Comparison of ENCODE assay signal across 30 mouse cellular contexts in the genomic region with DNA sequence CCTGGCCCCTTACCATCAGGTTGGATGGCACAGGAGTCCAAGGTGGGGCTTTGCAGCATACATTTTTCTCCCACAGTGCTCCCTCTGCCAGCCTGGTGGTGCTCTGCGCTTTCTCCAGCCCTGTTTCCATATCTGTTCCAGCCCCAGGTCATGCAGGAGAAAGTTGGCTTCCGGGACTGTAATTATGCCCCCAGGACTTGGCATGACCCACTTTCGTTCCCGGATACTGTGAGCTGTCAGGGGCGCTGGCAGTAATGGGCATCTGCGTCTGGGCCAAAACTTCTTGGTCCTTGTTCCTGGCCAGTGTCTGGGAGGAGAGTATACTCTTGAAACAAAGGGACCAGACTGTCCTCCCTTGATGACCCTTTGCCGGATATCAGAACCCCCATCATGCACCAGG.
A peak's percentile ranks its signal among the peaks of the same experiment; 100 is the strongest.
DNase-seq lines count a peak whose midpoint lies in the region; ATAC-seq and TF ChIP-seq lines count a peak whose summit lies in the region.
"Had no signal": no experiment of that assay in that cellular context is flagged by ENCODE, and none has a peak within 500 bp of the region (broad histone marks: within the 10 kb centered on the region; RNA-seq: fewer than 3 reads in every experiment).

No protein-coding gene starts in this region.

- H3K4me1 ChIP-seq in hindbrain, postnatal 0 days (ENCODE audit: insufficient read depth, low read length): peaks cover 19% of the 10 kb centered on the region; the same call in 1 of the 2 replicates
- H3K4me1 ChIP-seq in hindbrain, embryonic 14.5 days (replicated peaks; ENCODE audit: control insufficient read depth, insufficient read depth, low read length): 0 out of 2 replicates have a peak, but pooled peaks cover 4% of the 10 kb centered on the region
- H3K4me1 ChIP-seq in midbrain, embryonic 14.5 days (ENCODE audit: control insufficient read depth, insufficient read depth, low read length): peaks cover 12% of the 10 kb centered on the region; the same call in 1 of the 2 replicates
- no peaks in the 10 kb centered on the region for H3K4me1 ChIP-seq in heart, embryonic 11.5 days (ENCODE audit: control insufficient read depth, insufficient read depth, low read length)
- H3K4me1 ChIP-seq: limb, embryonic 12.5 days had no signal

- 49% methylated on average over 7 of the region's 7 CpGs for WGBS in hindbrain, postnatal 0 days
- 82% methylated on average over 7 of the region's 7 CpGs for WGBS in hindbrain, embryonic 14.5 days
- 84% methylated on average over 7 of the region's 7 CpGs for WGBS in midbrain, embryonic 14.5 days
- WGBS in heart, embryonic 11.5 days (ENCODE audit: insufficient replicate concordance): 84% methylated on average over 7 of the region's 7 CpGs

- H3K9me3 ChIP-seq in hindbrain, postnatal 0 days (ENCODE audit: low read length): no peaks in the 10 kb centered on the region
- H3K9me3 ChIP-seq in hindbrain, embryonic 14.5 days (ENCODE audit: control insufficient read depth, low read length): no peaks in the 10 kb centered on the region
- H3K9me3 ChIP-seq in midbrain, embryonic 14.5 days (ENCODE audit: control insufficient read depth, low read length): no peaks in the 10 kb centered on the region
- no peaks in the 10 kb centered on the region for H3K9me3 ChIP-seq in heart, embryonic 11.5 days (replicated peaks; ENCODE audit: control insufficient read depth, low read length)
- H3K9me3 ChIP-seq: embryonic facial prominence, embryonic 10.5 days; embryonic facial prominence, embryonic 15.5 days; forebrain, embryonic 12.5 days; G1E; hindbrain, embryonic 10.5 days; intestine, embryonic 15.5 days; limb, embryonic 12.5 days; liver, embryonic 15.5 days; midbrain, embryonic 10.5 days; stomach, embryonic 15.5 days had no signal

- peak; percentile 15; the same call in 1 of the 2 replicates for TF ChIP-seq CTCF in hindbrain, postnatal 0 days (IDR thresholded peaks at IDR 0.05; ENCODE audit: low read depth)

- no peak overlapping the region for H3K4me2 ChIP-seq in hindbrain, postnatal 0 days (ENCODE audit: low read depth, low read length)
- H3K4me2 ChIP-seq in hindbrain, embryonic 14.5 days (replicated peaks): no peak overlapping the region
- H3K4me2 ChIP-seq in midbrain, embryonic 14.5 days (ENCODE audit: low read length): no peak overlapping the region
- H3K4me2 ChIP-seq in heart, embryonic 11.5 days: no peak overlapping the region
- H3K4me2 ChIP-seq: embryonic facial prominence, embryonic 15.5 days; forebrain, embryonic 12.5 days; intestine, embryonic 15.5 days; limb, embryonic 12.5 days; liver, embryonic 15.5 days; lung, embryonic 14.5 days; stomach, embryonic 15.5 days had no signal

- no peak overlapping the region for H3K4me3 ChIP-seq in hindbrain, postnatal 0 days (ENCODE audit: low read length)
- H3K4me3 ChIP-seq in hindbrain, embryonic 14.5 days (replicated peaks; ENCODE audit: low read length): no peak overlapping the region
- no peak overlapping the region for H3K4me3 ChIP-seq in midbrain, embryonic 14.5 days (replicated peaks; ENCODE audit: low read depth, low read length)
- H3K4me3 ChIP-seq in heart, embryonic 11.5 days (ENCODE audit: low read depth, low read length): no peak overlapping the region
- H3K4me3 ChIP-seq: embryonic facial prominence, embryonic 10.5 days; embryonic facial prominence, embryonic 15.5 days; forebrain, embryonic 12.5 days; heart, adult 2 months; hindbrain, embryonic 10.5 days; intestine, embryonic 15.5 days; limb, embryonic 12.5 days; liver, embryonic 15.5 days; midbrain, embryonic 10.5 days; stomach, embryonic 15.5 days had no signal

- no peak overlapping the region for H3K9ac ChIP-seq in hindbrain, postnatal 0 days (replicated peaks; ENCODE audit: low read length)
- H3K9ac ChIP-seq in hindbrain, embryonic 14.5 days: no peak overlapping the region
- no peak overlapping the region for H3K9ac ChIP-seq in midbrain, embryonic 14.5 days (replicated peaks; ENCODE audit: low read length)
- H3K9ac ChIP-seq in heart, embryonic 11.5 days (ENCODE audit: low read depth, low read length): no peak overlapping the region
- H3K9ac ChIP-seq: embryonic facial prominence, embryonic 15.5 days; forebrain, embryonic 12.5 days; forebrain, postnatal 0 days; intestine, embryonic 15.5 days; limb, embryonic 12.5 days; liver, embryonic 15.5 days; lung, embryonic 14.5 days; stomach, embryonic 15.5 days had no signal

- no peaks in the 10 kb centered on the region for H3K27me3 ChIP-seq in hindbrain, postnatal 0 days (ENCODE audit: insufficient read depth, low read length)
- H3K27me3 ChIP-seq in hindbrain, embryonic 14.5 days (ENCODE audit: control insufficient read depth, insufficient read depth, low read length): no peaks in the 10 kb centered on the region
- H3K27me3 ChIP-seq in midbrain, embryonic 14.5 days (ENCODE audit: control insufficient read depth, insufficient read depth, low read length): no peaks in the 10 kb centered on the region
- H3K27me3 ChIP-seq in heart, embryonic 11.5 days (ENCODE audit: control insufficient read depth, insufficient read depth, low read length): peaks cover 13% of the 10 kb centered on the region
- H3K27me3 ChIP-seq: embryonic facial prominence, embryonic 15.5 days; intestine, embryonic 15.5 days; limb, embryonic 12.5 days; Patski; stomach, embryonic 15.5 days had no signal

- no peak overlapping the region for H3K27ac ChIP-seq in hindbrain, postnatal 0 days
- H3K27ac ChIP-seq in hindbrain, embryonic 14.5 days: no peak overlapping the region
- H3K27ac ChIP-seq in midbrain, embryonic 14.5 days (replicated peaks; ENCODE audit: low read depth, low read length): no peak overlapping the region
- no peak overlapping the region for H3K27ac ChIP-seq in heart, embryonic 11.5 days (ENCODE audit: low read depth, low read length)
- H3K27ac ChIP-seq: embryonic facial prominence, embryonic 10.5 days; embryonic facial prominence, embryonic 15.5 days; forebrain, embryonic 12.5 days; heart, adult 2 months; hindbrain, embryonic 10.5 days; intestine, embryonic 15.5 days; kidney, postnatal 0 days; limb, embryonic 12.5 days; liver, embryonic 15.5 days; midbrain, embryonic 10.5 days; stomach, embryonic 15.5 days had no signal

- DNase-seq in hindbrain, postnatal 0 days (ENCODE audit: low spot score): no peak
- DNase-seq in hindbrain, embryonic 14.5 days (ENCODE audit: low spot score): no peak
- DNase-seq in cerebellum, adult 11-12 months: peak; percentile 88
- DNase-seq in cerebellum, adult 9-11 months: peak; percentile 89
- DNase-seq in spleen, postnatal 36 days (ENCODE audit: low spot score in 2 of 2): no peak
- DNase-seq in midbrain, embryonic 14.5 days: no peak
- DNase-seq: adrenal gland, postnatal 10 days; forebrain, postnatal 0 days; heart, adult 2 months; heart, postnatal 14 days; kidney, adult 2 months; kidney, postnatal 4 days; layer of hippocampus, postnatal 36 days; lung, embryonic 14.5 days; right cerebral cortex, adult 18-20 months had no signal

- no peaks in the 10 kb centered on the region for H3K36me3 ChIP-seq in hindbrain, postnatal 0 days (ENCODE audit: insufficient read depth, low read length)
- H3K36me3 ChIP-seq in hindbrain, embryonic 14.5 days (replicated peaks; ENCODE audit: control insufficient read depth, insufficient read depth): no peaks in the 10 kb centered on the region
- H3K36me3 ChIP-seq in midbrain, embryonic 14.5 days (ENCODE audit: control insufficient read depth, insufficient read depth, low read length): no peaks in the 10 kb centered on the region
- H3K36me3 ChIP-seq in heart, embryonic 11.5 days (ENCODE audit: control insufficient read depth, insufficient read depth, low read length): no peaks in the 10 kb centered on the region
- H3K36me3 ChIP-seq: embryonic facial prominence, embryonic 10.5 days; embryonic facial prominence, embryonic 15.5 days; forebrain, embryonic 12.5 days; G1E; intestine, embryonic 15.5 days; limb, embryonic 12.5 days; liver, embryonic 15.5 days; midbrain, embryonic 10.5 days; stomach, embryonic 15.5 days had no signal

- ATAC-seq in hindbrain, postnatal 0 days: no peak
- no peak for ATAC-seq in hindbrain, embryonic 14.5 days (ENCODE audit: low FRiP score)
- no peak for ATAC-seq in midbrain, embryonic 14.5 days (ENCODE audit: low FRiP score, low TSS enrichment)
- no peak for ATAC-seq in heart, embryonic 11.5 days (replicated peaks; ENCODE audit: insufficient number of reproducible peaks, low FRiP score, low TSS enrichment)
- ATAC-seq: forebrain, postnatal 0 days; hindbrain, embryonic 16.5 days; intestine, embryonic 15.5 days; midbrain, embryonic 16.5 days; Patski had no signal

Comparison
In these comparisons a context has a peak if more than half of its experiments do, and no peak if none do; other contexts are left out.
1. DNase-seq: peak in cerebellum, adult 11-12 months (single experiment) and cerebellum, adult 9-11 months (single experiment); none in hindbrain, postnatal 0 days (single experiment), hindbrain, embryonic 14.5 days (single experiment), spleen, postnatal 36 days (0 of 2) and midbrain, embryonic 14.5 days (single experiment).